Mouse (Mus musculus) stomach, postnatal 0 days (tissue): ENCODE measurements around the gene Atp13a3. TPM values are rescaled to one million over a fixed set of nuclear protein-coding genes. Genes with fewer than 3 reads are reported as not detected.
"Not testable (repeated sequence)": the region's sequence is repeated elsewhere in the genome, so short reads cannot be mapped to it uniquely, and the experiment has no call there.

Experiments used
- ATAC-seq: fragments of 200-750 bp; cut with Nextera tagmentation; 2 replicates; pipeline ENCODE4 v1.8.0; 2017; ENCODE audit not compliant: low FRiP score, low TSS enrichment
- DNase-seq: peaks from one replicate; pipeline ENCODE4 v3.0.0-alpha.2; 2016; ENCODE audit warnings: low spot score
- H3K27ac ChIP-seq: fragments of 300-500 bp; sonication (generic); replicated peaks from 2 replicates; pipeline ENCODE4 v1.5.1; 2014; ENCODE audit warnings: mild to moderate bottlenecking, control low read depth
- H3K27me3 ChIP-seq: fragments of 300-500 bp; sonication (generic); 2 replicates; pipeline ENCODE4 v1.6.1; 2014; ENCODE audit warnings: low read length; ENCODE audit not compliant: control insufficient read depth, insufficient read depth
- H3K36me3 ChIP-seq: fragments of 300-500 bp; sonication (generic); 2 replicates; pipeline ENCODE4 v1.6.1; 2014; ENCODE audit warnings: low read length, mixed read lengths; ENCODE audit not compliant: control insufficient read depth, insufficient read depth
- H3K4me1 ChIP-seq: fragments of 300-500 bp; sonication (generic); replicated peaks from 2 replicates; pipeline ENCODE4 v1.6.1; 2014; ENCODE audit warnings: antibody characterized with exemption; ENCODE audit not compliant: control insufficient read depth, insufficient read depth
- H3K4me2 ChIP-seq: fragments of 300-500 bp; sonication (generic); replicated peaks from 2 replicates; pipeline ENCODE4 v1.6.1; 2014; ENCODE audit warnings: low read depth, mild to moderate bottlenecking, control low read depth, moderate library complexity
- H3K4me3 ChIP-seq: fragments of 300-500 bp; sonication (generic); 2 replicates; pipeline ENCODE4 v1.5.1; 2014; ENCODE audit warnings: low read depth, low read length, control low read depth
- H3K9ac ChIP-seq: fragments of 300-500 bp; sonication (generic); 2 replicates; pipeline ENCODE4 v1.6.1; 2014; ENCODE audit warnings: mild to moderate bottlenecking, low read length, control low read depth, mixed read lengths
- H3K9me3 ChIP-seq: fragments of 300-500 bp; sonication (generic); 2 replicates; pipeline ENCODE4 v1.6.1; 2016; ENCODE audit warnings: low read length; ENCODE audit not compliant: control insufficient read depth
- CTCF ChIP-seq: IDR thresholded peaks from 2 replicates; pipeline ENCODE4 v1.5.1; 2016; ENCODE audit warnings: antibody characterized with exemption, low read depth, mild to moderate bottlenecking, moderate library complexity
- EP300 ChIP-seq: optimal IDR thresholded peaks from 2 replicates; pipeline ENCODE3; 2016; ENCODE audit warnings: antibody characterized with exemption
- WGBS: fragments of 180-500 bp; shearing (Covaris S2); extraction: QIAGEN DNeasy Blood & Tissue Kit; methylation state at CpG from one replicate; pipeline ENCODE4 v1.1.7; 2014; 5-methylcytosine and 5-hydroxymethylcytosine counted together
- polyA plus RNA-seq: library from polyadenylated mRNA; unstranded; fragments of >200 nt; fragmentation: Nextera tagmentation; extraction: Ambion mirVana; gene quantifications from 2 replicates; pipeline ENCODE4 v1.2.1, GENCODE M21; 2015

Gene Atp13a3
- polyA plus RNA-seq, 1 experiment from 2014 or later = 7.7 TPM

GRCm38 (mm10) chr16:30364604-30365003, 41.2 kb downstream of the Atp13a3 start:
- Histone ChIP-seq H3K27ac (no peak overlapping the region), H3K9ac (no peak overlapping the region), H3K4me3 (no peak overlapping the region), H3K4me2 (no peak overlapping the region), H3K4me1 (no peaks in the 10 kb centered on the region), H3K36me3 (no peaks in the 10 kb centered on the region), H3K27me3 (no peaks in the 10 kb centered on the region), H3K9me3 (no peaks in the 10 kb centered on the region)
- WGBS = 92% methylated on average over 6 of the region's 6 CpGs
- TF ChIP-seq CTCF (no peak), EP300 (no peak)
- DNase-seq (no peak), ATAC-seq (no peak)

- H3K27me3 ChIP-seq = no peaks in the 10 kb centered on the region
- H3K9me3 ChIP-seq = no peaks in the 10 kb centered on the region
- WGBS = 82% methylated on average over 3 of the region's 3 CpGs
- no peak overlapping the region for H3K9ac ChIP-seq
- no peak for DNase-seq
- H3K4me1 ChIP-seq = no peaks in the 10 kb centered on the region
- H3K27ac ChIP-seq = no peak overlapping the region
- TF ChIP-seq CTCF (no peak), EP300 (no peak)
- no peak overlapping the region for H3K4me3 ChIP-seq
- no peak for ATAC-seq
- no peaks in the 10 kb centered on the region for H3K36me3 ChIP-seq
- no peak overlapping the region for H3K4me2 ChIP-seq
These were observed 43.2 kb downstream of the Atp13a3 start for GRCm38 (mm10) chr16:30362528-30362927.

DNA sequence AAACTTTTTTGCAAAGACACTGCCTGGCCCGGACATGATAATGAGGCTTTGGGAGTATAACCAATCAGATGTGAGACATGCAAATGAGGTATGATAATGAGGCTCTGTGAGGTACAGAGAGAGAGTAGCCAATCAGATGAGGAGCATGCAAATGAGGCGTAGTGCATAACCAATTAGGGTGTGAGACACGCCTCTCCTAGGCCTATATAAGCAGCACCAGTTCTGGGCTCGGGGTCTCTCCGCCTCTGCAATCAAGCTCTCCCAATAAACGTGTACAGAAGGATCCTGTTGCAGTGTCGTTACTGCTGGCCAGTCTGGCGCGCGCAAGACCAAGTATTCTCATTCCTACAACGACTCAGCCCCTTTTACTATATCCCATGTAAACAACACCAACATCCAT, 52.3 kb downstream of the Atp13a3 start:
- ATAC-seq, H3K4me2 ChIP-seq, H3K4me1 ChIP-seq, H3K27ac ChIP-seq, H3K36me3 ChIP-seq, H3K27me3 ChIP-seq, H3K4me3 ChIP-seq, H3K9ac ChIP-seq, H3K9me3 ChIP-seq, DNase-seq: not testable (repeated sequence)
- WGBS = 93% methylated on average over 11 of the region's 11 CpGs

DNA sequence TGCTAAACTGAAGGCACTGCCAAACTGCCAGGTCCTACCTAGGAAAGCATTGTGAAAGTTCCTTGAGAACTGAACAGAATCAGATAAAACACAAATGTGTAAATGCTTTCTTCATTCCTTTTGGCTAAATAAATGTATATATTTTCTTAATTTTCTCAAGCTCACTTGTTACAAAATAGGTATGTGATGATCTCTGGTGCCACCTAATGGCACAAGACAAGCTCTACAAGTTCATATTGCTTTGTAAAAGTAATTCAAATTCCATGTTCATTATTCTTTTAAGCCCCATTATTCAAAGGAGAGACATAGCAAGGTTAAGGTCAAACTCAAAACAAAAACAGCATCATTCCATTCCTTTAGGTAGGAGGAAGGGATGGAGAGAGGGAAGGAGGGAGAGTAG, 91.5 kb downstream of the Atp13a3 start:
- Histone ChIP-seq H3K27ac (no peak overlapping the region), H3K4me2 (no peak overlapping the region), H3K9ac (no peak overlapping the region), H3K4me3 (no peak overlapping the region), H3K9me3 (no peaks in the 10 kb centered on the region), H3K36me3 (no peaks in the 10 kb centered on the region), H3K27me3 (no peaks in the 10 kb centered on the region), H3K4me1 (no peaks in the 10 kb centered on the region; the same call in 1 of the 2 replicates)
- peak; percentile 80 for TF ChIP-seq CTCF
- TF ChIP-seq EP300 = no peak
- ATAC-seq (no peak), DNase-seq (no peak)

DNA sequence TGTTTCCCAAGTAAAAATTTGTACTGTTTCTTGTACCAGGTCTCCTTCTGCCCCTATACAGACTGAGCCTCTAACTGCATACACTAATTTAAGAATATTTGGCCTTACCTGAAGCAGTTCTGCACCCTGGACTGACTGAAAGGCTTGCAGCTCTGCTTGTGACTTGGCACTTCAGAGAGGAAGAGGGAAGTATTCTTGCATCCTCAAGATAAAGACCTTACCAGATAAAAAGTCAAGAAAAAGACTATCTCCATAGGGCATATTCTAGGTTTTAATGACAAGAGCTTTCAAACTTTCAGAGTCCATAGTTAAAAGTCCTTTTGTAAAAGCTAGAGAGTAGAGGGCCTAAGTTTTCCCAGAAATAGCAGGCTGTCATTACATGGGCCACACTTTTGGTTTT, 95.1 kb downstream of the Atp13a3 start, which contains the start of gene Gp5:
Gene Gp5 (minus strand): TSS at position 133 of the 400 bp plus-strand sequence.
- Histone ChIP-seq H3K4me2 (peak within 1 kb of the TSS; percentile 97), H3K27ac (no peak within 1 kb of the TSS), H3K9ac (no peak within 1 kb of the TSS), H3K4me1 (no peaks in the 10 kb centered on the region; the same call in 1 of the 2 replicates), H3K36me3 (no peaks in the 10 kb centered on the region), H3K4me3 (peak within 1 kb of the TSS; percentile 56; the same call in 1 of the 2 replicates), H3K27me3 (peaks cover 3% of the 10 kb centered on the region; the same call in 1 of the 2 replicates), H3K9me3 (no peaks in the 10 kb centered on the region)
- no peak for DNase-seq
- no peak for TF ChIP-seq CTCF
- no peak for TF ChIP-seq EP300
- no peak for ATAC-seq

GRCm38 (mm10) chr16:30310171-30310515, 95.6 kb downstream of the Atp13a3 start:
- Histone ChIP-seq H3K27me3 (peaks cover 3% of the 10 kb centered on the region; the same call in 1 of the 2 replicates), H3K36me3 (no peaks in the 10 kb centered on the region), H3K4me2 (no peak overlapping the region), H3K9me3 (no peaks in the 10 kb centered on the region), H3K9ac (no peak overlapping the region), H3K27ac (no peak overlapping the region), H3K4me3 (no peak overlapping the region), H3K4me1 (no peaks in the 10 kb centered on the region; the same call in 1 of the 2 replicates)
- ATAC-seq = no peak
- TF ChIP-seq CTCF = no peak
- TF ChIP-seq EP300 = no peak
- no peak for DNase-seq
- WGBS = 71% methylated on average over 8 of the region's 8 CpGs
